Mouse (Mus musculus) midbrain, embryonic 14.5 days (tissue): ENCODE data around the gene Tjp2. TPM values are rescaled to one million over a fixed set of nuclear protein-coding genes. Genes with fewer than 3 reads are reported as not detected.
A peak's percentile ranks its signal among the peaks of the same experiment; 100 is the strongest.

Experiments
- ATAC-seq: fragments of 200-750 bp; cut with Nextera tagmentation; 2 replicates; pipeline ENCODE4 v1.8.0; 2017; ENCODE audit warnings: moderate number of reproducible peaks, moderate library complexity; ENCODE audit not compliant: low FRiP score, low TSS enrichment
- DNase-seq: peaks from one replicate; pipeline ENCODE4 v3.0.0-alpha.2; 2015
- H3K27ac ChIP-seq: fragments of 300-500 bp; sonication (generic); replicated peaks from 2 replicates; pipeline ENCODE4 v1.5.1; 2014; ENCODE audit warnings: mild to moderate bottlenecking, low read depth, low read length, moderate library complexity
- H3K27me3 ChIP-seq: fragments of 300-500 bp; sonication (generic); 2 replicates; pipeline ENCODE4 v1.6.1; 2014; ENCODE audit warnings: low read length, control low read depth, mixed read lengths; ENCODE audit not compliant: control insufficient read depth, insufficient read depth
- H3K36me3 ChIP-seq: fragments of 300-500 bp; sonication (generic); 2 replicates; pipeline ENCODE4 v1.6.1; 2014; ENCODE audit warnings: low read length, control low read depth; ENCODE audit not compliant: control insufficient read depth, insufficient read depth
- H3K4me1 ChIP-seq: fragments of 300-500 bp; sonication (generic); 2 replicates; pipeline ENCODE4 v1.6.1; 2014; ENCODE audit warnings: mild to moderate bottlenecking, antibody characterized with exemption, low read length, control low read depth; ENCODE audit not compliant: control insufficient read depth, insufficient read depth
- H3K4me2 ChIP-seq: fragments of 300-500 bp; sonication (generic); 2 replicates; pipeline ENCODE4 v1.6.1; 2014; ENCODE audit warnings: mild to moderate bottlenecking, low read length, moderate library complexity
- H3K4me3 ChIP-seq: fragments of 300-500 bp; sonication (generic); replicated peaks from 2 replicates; pipeline ENCODE4 v1.5.1; 2014; ENCODE audit warnings: low read depth, low read length
- H3K9ac ChIP-seq: fragments of 300-500 bp; sonication (generic); replicated peaks from 2 replicates; pipeline ENCODE4 v1.6.1; 2014; ENCODE audit warnings: mild to moderate bottlenecking, low read length, moderate library complexity
- H3K9me3 ChIP-seq: fragments of 300-500 bp; sonication (generic); 2 replicates; pipeline ENCODE4 v1.6.1; 2016; ENCODE audit warnings: low read length, control low read depth, mixed read lengths; ENCODE audit not compliant: control insufficient read depth
- WGBS: fragments of 180-500 bp; shearing (Covaris S2); extraction: QIAGEN DNeasy Blood & Tissue Kit; methylation state at CpG from one replicate; pipeline ENCODE4 v1.1.7; 2014; 5-methylcytosine and 5-hydroxymethylcytosine counted together
- polyA plus RNA-seq: library from polyadenylated mRNA; unstranded; fragments of >200 nt; fragmentation: Nextera tagmentation; extraction: Ambion mirVana; gene quantifications from 2 replicates; pipeline ENCODE4 v1.2.1, GENCODE M21; 2014

Gene Tjp2
- polyA plus RNA-seq = 6.7 and 15.5 TPM in 2 replicates

GRCm38 (mm10) chr19:24224500-24225304, at the start of gene Tjp2:
Gene Tjp2, minus strand, starts transcription at chr19:24225030.
- Histone ChIP-seq H3K4me2 (peak within 1 kb of the TSS; percentile 85), H3K4me3 (peak within 1 kb of the TSS; percentile 42), H3K9me3 (no peaks in the 10 kb centered on the region), H3K27ac (no peak within 1 kb of the TSS), H3K9ac (peak within 1 kb of the TSS; percentile 36; the same call in 1 of the 2 replicates), H3K27me3 (peaks cover 24% of the 10 kb centered on the region), H3K4me1 (0 out of 2 replicates have a peak, but pooled peaks cover 4% of the 10 kb centered on the region), H3K36me3 (no peaks in the 10 kb centered on the region)
- DNase-seq (peak; percentile 61), ATAC-seq (peak; percentile 57)
- WGBS = under 1% methylated on average over 59 of the region's 59 CpGs

- H3K4me2 ChIP-seq = no peak overlapping the region
- H3K9ac ChIP-seq = no peak overlapping the region
- peaks cover 14% of the 10 kb centered on the region; the same call in 1 of the 2 replicates for H3K4me1 ChIP-seq
- 57% methylated on average over 3 of the region's 3 CpGs for WGBS
- DNase-seq (no peak), ATAC-seq (no peak)
- no peaks in the 10 kb centered on the region for H3K9me3 ChIP-seq
- H3K4me3 ChIP-seq = no peak overlapping the region
- H3K27me3 ChIP-seq = no peaks in the 10 kb centered on the region
- no peaks in the 10 kb centered on the region for H3K36me3 ChIP-seq
- no peak overlapping the region for H3K27ac ChIP-seq
Measured at GRCm38 (mm10) chr19:24274281-24274680, 49.5 kb upstream of the Tjp2 start.

- Histone ChIP-seq H3K4me1 (peaks cover 21% of the 10 kb centered on the region), H3K4me3 (no peak overlapping the region), H3K27ac (no peak overlapping the region), H3K9me3 (no peaks in the 10 kb centered on the region), H3K27me3 (no peaks in the 10 kb centered on the region), H3K36me3 (no peaks in the 10 kb centered on the region), H3K4me2 (peak overlapping the region; percentile 28), H3K9ac (no peak overlapping the region)
- 44% methylated on average over 16 of the region's 16 CpGs for WGBS
- DNase-seq = peak; percentile 93
- ATAC-seq = peak; percentile 81
Measured at GRCm38 (mm10) chr19:24271746-24272426, 47.1 kb upstream of the Tjp2 start.

GRCm38 (mm10) chr19:24271326-24271725, 46.5 kb upstream of the Tjp2 start:
- peak overlapping the region; percentile 28 for H3K4me2 ChIP-seq
- H3K9me3 ChIP-seq = no peaks in the 10 kb centered on the region
- 30% methylated on average over 7 of the region's 7 CpGs for WGBS
- DNase-seq (peak; percentile 48), ATAC-seq (peak; percentile 62)
- H3K27me3 ChIP-seq = no peaks in the 10 kb centered on the region
- no peaks in the 10 kb centered on the region for H3K36me3 ChIP-seq
- H3K27ac ChIP-seq = no peak overlapping the region
- H3K9ac ChIP-seq = no peak overlapping the region
- peaks cover 21% of the 10 kb centered on the region for H3K4me1 ChIP-seq
- H3K4me3 ChIP-seq = no peak overlapping the region

- 0 out of 2 replicates have a peak, but pooled peaks have one; percentile 42 for ATAC-seq
- no peaks in the 10 kb centered on the region; the same call in 1 of the 2 replicates for H3K36me3 ChIP-seq
- H3K4me3 ChIP-seq = no peak overlapping the region
- peak; percentile 55 for DNase-seq
- 16% methylated on average over 4 of the region's 4 CpGs for WGBS
- H3K27ac ChIP-seq = peak overlapping the region; percentile 64
- H3K9me3 ChIP-seq = no peaks in the 10 kb centered on the region
- no peak overlapping the region for H3K9ac ChIP-seq
- peaks cover 21% of the 10 kb centered on the region for H3K4me1 ChIP-seq
- no peak overlapping the region for H3K4me2 ChIP-seq
- no peaks in the 10 kb centered on the region for H3K27me3 ChIP-seq
Measured at GRCm38 (mm10) chr19:24268531-24268930, 43.7 kb upstream of the Tjp2 start.

DNA sequence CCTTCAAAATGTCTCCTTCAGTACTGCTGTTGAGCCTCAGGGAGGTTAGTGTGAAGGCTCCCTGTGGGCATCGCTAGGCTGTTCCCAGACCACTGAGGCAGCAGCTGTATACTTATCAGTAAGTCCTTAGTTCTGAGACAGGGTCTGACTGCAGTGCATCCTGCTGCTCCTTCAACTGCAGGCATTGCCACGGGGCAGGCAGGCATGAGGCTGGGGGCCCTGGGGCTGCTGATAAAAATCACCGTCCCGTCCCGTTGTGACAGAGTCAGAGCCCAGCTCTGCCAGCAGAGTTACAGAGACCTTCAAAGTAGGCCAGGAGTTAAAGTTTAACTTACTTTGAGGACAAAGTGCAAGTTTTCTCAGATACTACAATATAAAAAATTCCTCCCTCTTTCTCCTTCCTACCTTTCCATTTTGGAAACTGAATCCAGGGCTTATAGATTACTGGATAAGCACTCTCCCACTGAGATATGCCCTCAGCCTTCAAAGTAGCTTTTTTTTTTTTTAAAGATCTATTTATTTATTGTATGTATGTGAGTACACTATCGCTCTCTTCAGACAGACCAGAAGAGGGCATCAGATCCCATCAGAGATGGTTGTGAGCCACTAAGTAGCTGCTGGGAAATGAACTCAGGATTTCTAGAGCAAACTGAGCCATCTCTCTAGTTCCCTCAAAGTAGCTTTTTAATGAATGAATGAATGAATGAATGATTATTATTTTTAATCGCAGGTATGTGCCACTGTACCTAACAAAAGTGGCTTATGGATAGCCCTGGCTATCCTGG, 41.4 kb upstream of the Tjp2 start:
- H3K4me1 ChIP-seq = peaks cover 17% of the 10 kb centered on the region
- no peak for DNase-seq
- no peak overlapping the region for H3K4me2 ChIP-seq
- H3K9ac ChIP-seq = no peak overlapping the region
- no peaks in the 10 kb centered on the region for H3K27me3 ChIP-seq
- ATAC-seq = no peak
- H3K9me3 ChIP-seq = no peaks in the 10 kb centered on the region
- peaks cover 5% of the 10 kb centered on the region; the same call in 1 of the 2 replicates for H3K36me3 ChIP-seq
- no peak overlapping the region for H3K27ac ChIP-seq
- WGBS = 95% methylated on average over 7 of the region's 7 CpGs
- H3K4me3 ChIP-seq = no peak overlapping the region

- no peak overlapping the region for H3K4me2 ChIP-seq
- H3K4me1 ChIP-seq = peaks cover 10% of the 10 kb centered on the region; the same call in 1 of the 2 replicates
- WGBS = 50% methylated on average over 7 of the region's 7 CpGs
- no peak overlapping the region for H3K27ac ChIP-seq
- H3K27me3 ChIP-seq = no peaks in the 10 kb centered on the region
- DNase-seq = peak; percentile 86
- no peaks in the 10 kb centered on the region for H3K9me3 ChIP-seq
- H3K36me3 ChIP-seq = peaks cover 5% of the 10 kb centered on the region; the same call in 1 of the 2 replicates
- ATAC-seq = 0 out of 2 replicates have a peak, but pooled peaks have one; percentile 61
- H3K9ac ChIP-seq = no peak overlapping the region
- no peak overlapping the region for H3K4me3 ChIP-seq
Measured at GRCm38 (mm10) chr19:24264991-24265390, 40.2 kb upstream of the Tjp2 start.

DNA sequence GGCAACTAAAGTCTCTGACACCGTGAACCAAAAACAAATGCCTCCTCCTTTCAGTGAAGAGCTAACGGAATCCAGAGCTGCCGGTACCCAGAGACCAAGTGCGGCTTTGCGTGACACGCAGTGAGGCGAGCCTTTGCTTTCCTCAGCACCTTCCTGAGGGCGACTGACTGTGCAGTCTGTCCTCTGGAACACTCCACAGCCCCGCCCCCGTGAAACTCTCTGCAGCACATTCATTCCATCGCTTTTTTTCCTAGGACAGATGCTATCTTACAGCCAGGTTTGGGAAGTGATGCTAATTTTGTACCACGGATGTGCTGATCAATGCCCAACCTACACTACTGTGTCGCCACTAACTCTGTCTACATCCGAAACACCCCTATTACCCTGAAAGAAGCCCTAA, 37.9 kb upstream of the Tjp2 start:
- Histone ChIP-seq H3K27me3 (no peaks in the 10 kb centered on the region), H3K36me3 (peaks cover 5% of the 10 kb centered on the region; the same call in 1 of the 2 replicates)
- whole genome bisulfite sequencing = 94% methylated on average over 14 of the region's 14 CpGs

More for the DNA sequence above, 37.9 kb upstream of the Tjp2 start:
- no peak overlapping the region for H3K4me2 ChIP-seq
- H3K4me1 ChIP-seq = 0 out of 2 replicates have a peak, but pooled peaks cover 3% of the 10 kb centered on the region
- no peak overlapping the region for H3K4me3 ChIP-seq
- H3K9ac ChIP-seq = no peak overlapping the region
- H3K27ac ChIP-seq = no peak overlapping the region
- DNase-seq (no peak), ATAC-seq (no peak)
- H3K9me3 ChIP-seq = no peaks in the 10 kb centered on the region
